Mouse (Mus musculus) hindbrain, postnatal 0 days (tissue): ENCODE measurements at regions not wholly inside any gene's neighbourhood (a gene's known extent, or its start where the extent isn't known, plus 50 kb on each side); places are given as distances from the start of the nearest gene placed in this dataset.

Experiments used
- ATAC-seq: fragments of 200-750 bp; cut with Nextera tagmentation; 2 replicates; pipeline ENCODE4 v1.8.0; 2017; ENCODE audit warnings: mild to moderate bottlenecking, moderate TSS enrichment, moderate library complexity
- DNase-seq: peaks from one replicate; pipeline ENCODE4 v3.0.0-alpha.2; 2015; ENCODE audit warnings: low spot score
- H3K27ac ChIP-seq: fragments of 300-500 bp; sonication (generic); 2 replicates; pipeline ENCODE4 v1.5.1; 2014; ENCODE audit warnings: mild to moderate bottlenecking
- H3K27me3 ChIP-seq: fragments of 300-500 bp; sonication (generic); 2 replicates; pipeline ENCODE4 v1.6.1; 2014; ENCODE audit warnings: low read length, mixed read lengths; ENCODE audit not compliant: insufficient read depth
- H3K36me3 ChIP-seq: fragments of 300-500 bp; sonication (generic); 2 replicates; pipeline ENCODE4 v1.6.1; 2014; ENCODE audit warnings: low read length, mixed read lengths; ENCODE audit not compliant: insufficient read depth
- H3K4me1 ChIP-seq: fragments of 300-500 bp; sonication (generic); 2 replicates; pipeline ENCODE4 v1.6.1; 2014; ENCODE audit warnings: antibody characterized with exemption, low read length, mixed read lengths; ENCODE audit not compliant: insufficient read depth
- H3K4me2 ChIP-seq: fragments of 300-500 bp; sonication (generic); 2 replicates; pipeline ENCODE4 v1.6.1; 2014; ENCODE audit warnings: low read depth, mild to moderate bottlenecking, low read length, moderate library complexity, mixed read lengths
- H3K4me3 ChIP-seq: fragments of 300-500 bp; sonication (generic); 2 replicates; pipeline ENCODE4 v1.5.1; 2014; ENCODE audit warnings: low read length
- H3K9ac ChIP-seq: fragments of 300-500 bp; sonication (generic); replicated peaks from 2 replicates; pipeline ENCODE4 v1.6.1; 2014; ENCODE audit warnings: mild to moderate bottlenecking, low read length, moderate library complexity, mixed read lengths
- H3K9me3 ChIP-seq: fragments of 300-500 bp; sonication (generic); 2 replicates; pipeline ENCODE4 v1.6.1; 2016; ENCODE audit warnings: low read length, mixed read lengths
- CTCF ChIP-seq: IDR thresholded peaks from 2 replicates; pipeline ENCODE4 v1.5.1; 2016; ENCODE audit warnings: antibody characterized with exemption, control low read depth, low read depth
- WGBS: fragments of 180-500 bp; shearing (Covaris S2); extraction: QIAGEN DNeasy Blood & Tissue Kit; methylation state at CpG from one replicate; pipeline ENCODE4 v1.1.7; 2014; 5-methylcytosine and 5-hydroxymethylcytosine counted together

- DNase-seq (no peak), ATAC-seq (no peak)
- H3K27ac ChIP-seq: no peak overlapping the region
- no peak overlapping the region for H3K4me2 ChIP-seq
- no peaks in the 10 kb centered on the region for H3K4me1 ChIP-seq
- no peaks in the 10 kb centered on the region for H3K9me3 ChIP-seq
- no peaks in the 10 kb centered on the region for H3K27me3 ChIP-seq
- 86% methylated on average over 2 of the region's 2 CpGs for WGBS
- no peak overlapping the region for H3K4me3 ChIP-seq
- no peak for TF ChIP-seq CTCF
- no peak overlapping the region for H3K9ac ChIP-seq
- H3K36me3 ChIP-seq: no peaks in the 10 kb centered on the region
Measured at GRCm38 (mm10) chr2:11377213-11377612, 176.7 kb downstream of the Pfkfb3 start.

GRCm38 (mm10) chr2:11375726-11376454, 178.0 kb downstream of the Pfkfb3 start:
- no peak overlapping the region for H3K4me3 ChIP-seq
- H3K36me3 ChIP-seq: no peaks in the 10 kb centered on the region
- no peak overlapping the region for H3K4me2 ChIP-seq
- no peak overlapping the region for H3K9ac ChIP-seq
- ATAC-seq (no peak), DNase-seq (no peak)
- WGBS: 80% methylated on average over 10 of the region's 10 CpGs
- H3K27ac ChIP-seq: no peak overlapping the region
- no peaks in the 10 kb centered on the region for H3K27me3 ChIP-seq
- TF ChIP-seq CTCF: no peak
- no peaks in the 10 kb centered on the region for H3K9me3 ChIP-seq
- no peaks in the 10 kb centered on the region for H3K4me1 ChIP-seq

GRCm38 (mm10) chr2:11375092-11375491, 178.8 kb downstream of the Pfkfb3 start:
- DNase-seq: no peak
- no peaks in the 10 kb centered on the region for H3K27me3 ChIP-seq
- no peak overlapping the region for H3K9ac ChIP-seq
- H3K27ac ChIP-seq: no peak overlapping the region
- 64% methylated on average over 6 of the region's 6 CpGs for WGBS
- no peaks in the 10 kb centered on the region for H3K9me3 ChIP-seq
- no peaks in the 10 kb centered on the region for H3K36me3 ChIP-seq
- H3K4me3 ChIP-seq: no peak overlapping the region
- no peak for TF ChIP-seq CTCF
- no peak for ATAC-seq
- no peak overlapping the region for H3K4me2 ChIP-seq
- H3K4me1 ChIP-seq: no peaks in the 10 kb centered on the region

GRCm38 (mm10) chr2:11370273-11370672, 183.6 kb downstream of the Pfkfb3 start:
- Histone ChIP-seq H3K27me3 (no peaks in the 10 kb centered on the region), H3K9me3 (no peaks in the 10 kb centered on the region), H3K4me2 (no peak overlapping the region), H3K36me3 (no peaks in the 10 kb centered on the region), H3K9ac (no peak overlapping the region), H3K27ac (no peak overlapping the region), H3K4me1 (no peaks in the 10 kb centered on the region), H3K4me3 (no peak overlapping the region)
- ATAC-seq (no peak), DNase-seq (no peak)
- no peak for TF ChIP-seq CTCF

GRCm38 (mm10) chr2:11367319-11367718, 186.6 kb downstream of the Pfkfb3 start:
- TF ChIP-seq CTCF: no peak
- 75% methylated on average over 2 of the region's 2 CpGs for WGBS
- Histone ChIP-seq H3K4me1 (0 out of 2 replicates have a peak, but pooled peaks cover 5% of the 10 kb centered on the region), H3K27me3 (no peaks in the 10 kb centered on the region), H3K4me2 (no peak overlapping the region), H3K9me3 (no peaks in the 10 kb centered on the region), H3K27ac (no peak overlapping the region), H3K4me3 (no peak overlapping the region), H3K36me3 (no peaks in the 10 kb centered on the region), H3K9ac (no peak overlapping the region)
- no peak for ATAC-seq
- DNase-seq: no peak

- 0 out of 2 replicates have a peak, but pooled peaks cover 5% of the 10 kb centered on the region for H3K4me1 ChIP-seq
- no peaks in the 10 kb centered on the region for H3K27me3 ChIP-seq
- H3K4me3 ChIP-seq: no peak overlapping the region
- H3K27ac ChIP-seq: no peak overlapping the region
- 90% methylated on average over 3 of the region's 3 CpGs for WGBS
- ATAC-seq (no peak), DNase-seq (no peak)
- H3K36me3 ChIP-seq: no peaks in the 10 kb centered on the region
- no peaks in the 10 kb centered on the region for H3K9me3 ChIP-seq
- no peak overlapping the region for H3K4me2 ChIP-seq
- no peak overlapping the region for H3K9ac ChIP-seq
- TF ChIP-seq CTCF: no peak
Measured at GRCm38 (mm10) chr2:11365815-11366214, 188.1 kb downstream of the Pfkfb3 start.

GRCm38 (mm10) chr2:11365371-11365770, 188.5 kb downstream of the Pfkfb3 start:
- TF ChIP-seq CTCF: no peak
- Histone ChIP-seq H3K36me3 (no peaks in the 10 kb centered on the region), H3K4me2 (no peak overlapping the region), H3K27ac (no peak overlapping the region), H3K9me3 (no peaks in the 10 kb centered on the region), H3K9ac (no peak overlapping the region), H3K4me3 (no peak overlapping the region), H3K27me3 (no peaks in the 10 kb centered on the region), H3K4me1 (0 out of 2 replicates have a peak, but pooled peaks cover 5% of the 10 kb centered on the region)
- whole genome bisulfite sequencing: 72% methylated on average over 4 of the region's 4 CpGs
- ATAC-seq (no peak), DNase-seq (no peak)
